Comparison of ENCODE assay signal across 9 mouse cellular contexts in the genomic region with DNA sequence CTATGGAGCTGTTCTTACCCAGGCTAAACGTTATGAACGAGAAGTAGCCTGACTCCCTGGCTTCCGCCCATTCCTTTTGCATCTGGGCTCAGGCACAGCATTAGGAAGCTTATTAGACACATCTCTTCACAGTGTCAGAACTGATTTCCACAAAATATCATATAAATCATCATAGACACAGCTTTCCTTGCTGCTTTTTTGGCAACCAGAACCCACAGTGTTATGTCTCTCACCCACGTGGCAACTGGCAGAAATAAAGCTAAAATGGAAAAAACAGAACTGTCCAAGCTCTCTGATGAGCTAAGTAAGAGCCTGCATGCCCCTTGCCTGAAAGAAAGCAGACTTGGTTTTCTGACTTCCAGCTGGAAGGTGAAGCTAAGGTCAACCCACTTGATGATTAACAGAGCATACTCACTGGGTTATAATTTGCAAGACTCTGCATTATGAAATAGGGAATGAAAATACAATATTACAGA.
A peak's percentile ranks its signal among the peaks of the same experiment; 100 is the strongest.
DNase-seq lines count a peak whose midpoint lies in the region; ATAC-seq and TF ChIP-seq lines count a peak whose summit lies in the region.
"Had no signal": no experiment of that assay in that cellular context is flagged by ENCODE, and none has a peak within 500 bp of the region (broad histone marks: within the 10 kb centered on the region; RNA-seq: fewer than 3 reads in every experiment).

No protein-coding gene starts in this region.

- no peak for TF ChIP-seq CTCF in kidney, postnatal 0 days (IDR thresholded peaks at IDR 0.05; ENCODE audit: low read depth)

- peak; percentile 76; the same call in 1 of the 2 replicates for ATAC-seq in kidney, postnatal 0 days (replicated peaks; ENCODE audit: low FRiP score, low read depth)
- ATAC-seq in stomach, embryonic 14.5 days (ENCODE audit: insufficient number of reproducible peaks, insufficient read depth, low FRiP score, low read depth) = peak; percentile 84
- ATAC-seq in megakaryocyte progenitor cell, adult 5-6 weeks (replicated peaks; ENCODE audit: poor library complexity) = no peak
- ATAC-seq in erythroblast, adult 5-6 weeks (replicated peaks; ENCODE audit: low FRiP score, poor library complexity, severe bottlenecking) = no peak

- no peak overlapping the region for H3K4me3 ChIP-seq in kidney, postnatal 0 days (replicated peaks; ENCODE audit: low read depth, low read length)
- no peak overlapping the region for H3K4me3 ChIP-seq in stomach, embryonic 14.5 days (ENCODE audit: low read depth, low read length)

- 0 out of 2 replicates have a peak overlapping the region, but pooled peaks have one; percentile 64 for H3K27ac ChIP-seq in kidney, postnatal 0 days
- peak overlapping the region; percentile 41; the same call in 1 of the 2 replicates for H3K27ac ChIP-seq in stomach, embryonic 14.5 days (ENCODE audit: low read length)

- H3K27me3 ChIP-seq in kidney, postnatal 0 days (ENCODE audit: insufficient read depth, low read length) = no peaks in the 10 kb centered on the region
- no peaks in the 10 kb centered on the region for H3K27me3 ChIP-seq in stomach, embryonic 14.5 days (ENCODE audit: control insufficient read depth, insufficient read depth, low read length)

- WGBS in kidney, postnatal 0 days = 64% methylated on average over 4 of the region's 4 CpGs
- WGBS in stomach, embryonic 14.5 days = 27% methylated on average over 4 of the region's 4 CpGs

- no peaks in the 10 kb centered on the region for H3K9me3 ChIP-seq in kidney, postnatal 0 days (replicated peaks; ENCODE audit: low read length)
- H3K9me3 ChIP-seq in stomach, embryonic 14.5 days (ENCODE audit: control insufficient read depth, low read depth, low read length) = no peaks in the 10 kb centered on the region

- H3K36me3 ChIP-seq in kidney, postnatal 0 days (ENCODE audit: insufficient read depth, low read length) = no peaks in the 10 kb centered on the region
- H3K36me3 ChIP-seq in stomach, embryonic 14.5 days (ENCODE audit: control insufficient read depth, insufficient read depth, low read length) = no peaks in the 10 kb centered on the region

- peak; percentile 8 for DNase-seq in kidney, adult 11 months
- DNase-seq in kidney, adult 18-20 months = no peak
- DNase-seq in embryo, embryonic 9.5 days (ENCODE audit: extremely low spot score) = peak; percentile 12
- peak; percentile 9 for DNase-seq in kidney, postnatal 0 days (ENCODE audit: low spot score)
- DNase-seq in adrenal gland, postnatal 4 days (ENCODE audit: low spot score in 2 of 2) = no peak
- DNase-seq: lung, embryonic 14.5 days had no signal

- no peak overlapping the region for H3K9ac ChIP-seq in kidney, postnatal 0 days (ENCODE audit: low read depth, low read length)
- H3K9ac ChIP-seq in stomach, embryonic 14.5 days (replicated peaks; ENCODE audit: low read depth, low read length) = no peak overlapping the region
- H3K9ac ChIP-seq: lung, embryonic 14.5 days had no signal

- no peaks in the 10 kb centered on the region for H3K4me1 ChIP-seq in kidney, postnatal 0 days (replicated peaks; ENCODE audit: insufficient read depth, low read length)
- H3K4me1 ChIP-seq in stomach, embryonic 14.5 days (ENCODE audit: control insufficient read depth, insufficient read depth, low read length) = peaks cover 6% of the 10 kb centered on the region; the same call in 1 of the 2 replicates

- H3K4me2 ChIP-seq in kidney, postnatal 0 days (ENCODE audit: low read length) = no peak overlapping the region
- no peak overlapping the region for H3K4me2 ChIP-seq in stomach, embryonic 14.5 days (replicated peaks; ENCODE audit: low read depth, low read length)
- H3K4me2 ChIP-seq: lung, embryonic 14.5 days had no signal

Comparison
In these comparisons a context has a peak if more than half of its experiments do, and no peak if none do; other contexts are left out.
1. DNase-seq: peak in kidney, adult 11 months (single experiment), embryo, embryonic 9.5 days (single experiment) and kidney, postnatal 0 days (single experiment); none in kidney, adult 18-20 months (single experiment) and adrenal gland, postnatal 4 days (0 of 2).
2. ATAC-seq: peak in kidney, postnatal 0 days (single experiment) and stomach, embryonic 14.5 days (single experiment); none in megakaryocyte progenitor cell, adult 5-6 weeks (single experiment) and erythroblast, adult 5-6 weeks (single experiment).